Mouse (Mus musculus): Measurements from ENCODE around the gene Cd46. TPM values are rescaled to one million over a fixed set of nuclear protein-coding genes. Genes with fewer than 3 reads are reported as not detected.

Cd46 gene
- polyA plus RNA-seq, 1 experiment = 0.14 TPM

DNA sequence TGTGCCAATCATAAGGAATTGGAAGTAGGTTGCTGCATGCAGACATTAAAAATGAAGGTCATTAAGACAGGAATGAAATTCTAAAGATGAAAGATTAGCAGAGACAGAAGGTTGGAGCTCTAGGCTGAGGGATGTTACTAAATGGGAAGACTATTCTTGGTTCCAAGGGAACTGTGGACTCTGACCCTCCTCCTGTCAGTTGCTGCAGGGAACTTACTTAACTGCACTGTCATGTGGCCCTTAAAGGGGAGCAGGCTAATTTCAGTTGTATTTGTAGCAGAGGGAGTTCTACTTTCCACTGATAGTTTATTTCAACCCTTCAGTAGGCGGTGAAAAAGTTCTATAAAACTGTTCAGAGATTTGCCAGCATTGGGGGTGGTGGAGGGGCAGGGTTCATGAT, 54.1 kb downstream of the Cd46 start:
- no peaks in the 10 kb centered on the region for H3K27me3 ChIP-seq (ENCODE audit: control insufficient read depth, insufficient read depth, low read length)
- no peak overlapping the region for H3K4me3 ChIP-seq (ENCODE audit: low read depth, low read length)
- WGBS = 54% methylated on average over 1 of the region's 1 CpGs
- H3K36me3 ChIP-seq (ENCODE audit: control insufficient read depth, insufficient read depth, low read length) = peaks cover 23% of the 10 kb centered on the region
- no peak for TF ChIP-seq POLR2A (IDR thresholded peaks at IDR 0.05; ENCODE audit: low read depth, low read length)
- no peak for TF ChIP-seq CTCF (IDR thresholded peaks at IDR 0.05; ENCODE audit: extremely low read depth, insufficient read length, insufficient replicate concordance, low read depth, low read length)
- H3K4me1 ChIP-seq (ENCODE audit: control insufficient read depth, insufficient read depth, insufficient read length, low read length) = peaks cover 5% of the 10 kb centered on the region; the same call in 1 of the 2 replicates
- H3K27ac ChIP-seq (ENCODE audit: insufficient read depth, low read depth, low read length) = no peak overlapping the region

DNA sequence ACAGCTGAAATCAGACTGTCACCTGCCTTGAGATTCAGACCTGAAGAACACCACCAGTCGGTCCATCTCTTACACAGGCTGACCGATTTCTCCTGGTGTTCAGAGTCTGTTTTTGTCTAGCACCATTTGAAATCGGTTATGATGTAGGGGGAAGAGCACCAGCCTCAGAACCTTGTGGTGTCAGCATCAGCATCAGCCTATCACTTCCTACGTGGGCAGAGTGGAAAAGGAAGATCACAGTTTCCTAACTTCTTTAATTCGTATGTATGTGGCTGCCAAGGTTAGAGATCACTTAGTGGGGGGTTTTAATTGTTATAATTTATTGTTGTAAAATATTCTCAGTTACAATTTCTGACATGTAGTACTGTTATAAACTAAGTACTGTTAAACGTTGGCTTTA, 54.6 kb downstream of the Cd46 start:
- TF ChIP-seq CTCF (IDR thresholded peaks at IDR 0.05; ENCODE audit: extremely low read depth, insufficient read length, insufficient replicate concordance, low read depth, low read length) (no peak), POLR2A (IDR thresholded peaks at IDR 0.05; ENCODE audit: low read depth, low read length) (no peak)
- WGBS = 80% methylated on average over 6 of the region's 6 CpGs
- Histone ChIP-seq H3K27me3 (ENCODE audit: control insufficient read depth, insufficient read depth, low read length) (no peaks in the 10 kb centered on the region), H3K4me3 (ENCODE audit: low read depth, low read length) (no peak overlapping the region), H3K36me3 (ENCODE audit: control insufficient read depth, insufficient read depth, low read length) (peaks cover 25% of the 10 kb centered on the region), H3K4me1 (ENCODE audit: control insufficient read depth, insufficient read depth, insufficient read length, low read length) (peaks cover 5% of the 10 kb centered on the region; the same call in 1 of the 2 replicates), H3K27ac (ENCODE audit: insufficient read depth, low read depth, low read length) (no peak overlapping the region)

DNA sequence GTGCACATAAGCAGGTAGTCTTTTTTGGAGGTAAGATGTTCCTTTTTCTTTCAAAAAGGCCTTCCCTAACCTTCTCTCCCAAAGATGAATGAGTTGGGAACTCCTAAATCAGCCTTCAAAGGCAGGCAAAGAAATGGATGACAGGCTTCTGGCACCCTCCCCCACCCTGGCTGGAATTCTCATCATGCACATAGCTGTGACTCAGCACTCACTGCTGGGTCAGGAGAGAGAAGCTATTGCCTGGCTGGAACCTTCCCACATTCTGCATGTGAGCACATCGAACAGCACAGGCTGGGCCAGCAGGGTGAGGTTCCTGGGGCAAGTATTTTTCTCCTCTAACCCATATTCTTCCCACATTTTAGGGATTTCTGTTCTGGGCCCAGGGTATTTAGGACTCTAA, 58.1 kb downstream of the Cd46 start:
- no peak overlapping the region for H3K4me3 ChIP-seq (ENCODE audit: low read depth, low read length)
- peaks cover 41% of the 10 kb centered on the region for H3K36me3 ChIP-seq (ENCODE audit: control insufficient read depth, insufficient read depth, low read length)
- TF ChIP-seq POLR2A (IDR thresholded peaks at IDR 0.05; ENCODE audit: low read depth, low read length) (no peak), CTCF (IDR thresholded peaks at IDR 0.05; ENCODE audit: extremely low read depth, insufficient read length, insufficient replicate concordance, low read depth, low read length) (no peak)
- WGBS = 75% methylated on average over 1 of the region's 1 CpGs
- no peaks in the 10 kb centered on the region for H3K27me3 ChIP-seq (ENCODE audit: control insufficient read depth, insufficient read depth, low read length)
- no peak overlapping the region for H3K27ac ChIP-seq (ENCODE audit: insufficient read depth, low read depth, low read length)
- peaks cover 6% of the 10 kb centered on the region; the same call in 1 of the 2 replicates for H3K4me1 ChIP-seq (ENCODE audit: control insufficient read depth, insufficient read depth, insufficient read length, low read length)

DNA sequence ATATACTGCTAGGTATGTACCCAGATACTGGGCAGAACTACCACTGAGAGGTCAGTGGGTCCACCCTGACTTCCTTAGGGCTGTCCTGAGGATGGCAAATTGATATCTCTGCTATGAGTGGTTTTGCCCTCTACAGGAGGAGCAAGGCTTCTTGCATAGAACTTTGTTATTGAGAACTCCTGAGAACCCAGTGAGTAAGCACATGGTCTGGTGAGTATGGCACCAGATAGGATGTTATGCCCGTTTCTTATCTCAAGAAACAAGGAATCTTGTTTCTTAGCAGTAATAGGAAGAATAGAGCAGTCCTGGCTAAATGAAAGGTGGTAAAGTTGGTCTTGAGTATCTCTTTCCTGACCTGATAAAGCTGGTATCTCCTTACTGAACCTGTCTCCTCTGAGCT, 59.3 kb downstream of the Cd46 start:
- TF ChIP-seq CTCF (IDR thresholded peaks at IDR 0.05; ENCODE audit: extremely low read depth, insufficient read length, insufficient replicate concordance, low read depth, low read length) (no peak), POLR2A (IDR thresholded peaks at IDR 0.05; ENCODE audit: low read depth, low read length) (no peak)
- H3K4me1 ChIP-seq (ENCODE audit: control insufficient read depth, insufficient read depth, insufficient read length, low read length) = peaks cover 6% of the 10 kb centered on the region; the same call in 1 of the 2 replicates
- H3K4me3 ChIP-seq (ENCODE audit: low read depth, low read length) = no peak overlapping the region
- H3K27ac ChIP-seq (ENCODE audit: insufficient read depth, low read depth, low read length) = no peak overlapping the region
- H3K36me3 ChIP-seq (ENCODE audit: control insufficient read depth, insufficient read depth, low read length) = peaks cover 45% of the 10 kb centered on the region
- H3K27me3 ChIP-seq (ENCODE audit: control insufficient read depth, insufficient read depth, low read length) = no peaks in the 10 kb centered on the region
- 69% methylated on average over 1 of the region's 1 CpGs for WGBS

DNA sequence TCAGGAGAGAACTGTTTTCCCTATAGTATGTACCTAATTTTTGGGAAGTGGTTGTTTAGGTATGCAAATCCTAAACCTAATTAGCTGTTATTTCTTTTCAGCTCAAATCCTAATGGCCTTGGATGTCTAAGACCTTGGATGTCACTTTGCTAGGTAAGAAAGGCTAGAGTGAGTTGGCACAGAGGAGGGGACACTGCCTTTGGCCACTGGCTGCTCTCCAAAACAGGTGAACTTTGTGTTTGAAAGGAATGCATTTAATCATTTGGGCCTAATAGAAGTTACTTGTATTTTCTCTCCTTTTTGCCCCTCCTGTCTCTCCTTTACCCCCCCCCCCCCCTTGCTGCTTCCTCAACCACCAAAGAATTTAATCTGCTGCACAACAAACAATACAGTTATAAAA, 60.3 kb downstream of the Cd46 start:
- Histone ChIP-seq H3K36me3 (ENCODE audit: control insufficient read depth, insufficient read depth, low read length) (peaks cover 41% of the 10 kb centered on the region), H3K27me3 (ENCODE audit: control insufficient read depth, insufficient read depth, low read length) (no peaks in the 10 kb centered on the region)

DNA sequence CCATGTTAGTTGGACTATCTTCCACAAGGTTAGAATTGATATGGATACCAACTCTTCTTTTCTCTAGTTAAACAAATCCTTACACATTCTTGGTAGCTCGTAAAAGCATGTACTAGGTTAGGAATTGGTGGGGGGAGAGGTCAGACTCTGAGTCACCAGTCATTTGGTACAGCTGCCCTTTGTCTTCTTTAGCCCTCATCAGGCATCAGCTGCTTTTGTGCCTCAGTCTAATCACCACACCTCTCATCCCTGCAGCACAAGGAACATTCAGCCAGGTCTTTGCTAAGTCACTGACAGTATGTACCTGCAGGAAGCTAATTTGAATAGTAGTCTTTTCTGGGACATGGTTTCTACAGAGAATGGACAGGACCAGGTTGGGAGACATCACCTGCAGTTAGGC, 64.5 kb downstream of the Cd46 start:
- peaks cover 47% of the 10 kb centered on the region for H3K36me3 ChIP-seq (ENCODE audit: control insufficient read depth, insufficient read depth, low read length)
- H3K27ac ChIP-seq (ENCODE audit: insufficient read depth, low read depth, low read length) = no peak overlapping the region
- WGBS = 38% methylated on average over 1 of the region's 1 CpGs
- no peaks in the 10 kb centered on the region for H3K27me3 ChIP-seq (ENCODE audit: control insufficient read depth, insufficient read depth, low read length)
- 0 out of 2 replicates have a peak, but pooled peaks cover 2% of the 10 kb centered on the region for H3K4me1 ChIP-seq (ENCODE audit: control insufficient read depth, insufficient read depth, insufficient read length, low read length)
- TF ChIP-seq POLR2A (IDR thresholded peaks at IDR 0.05; ENCODE audit: low read depth, low read length) = no peak
- no peak overlapping the region for H3K4me3 ChIP-seq (ENCODE audit: low read depth, low read length)

More for the DNA sequence above, 60.3 kb downstream of the Cd46 start:
- Histone ChIP-seq H3K27ac (ENCODE audit: insufficient read depth, low read depth, low read length) (no peak overlapping the region), H3K4me1 (ENCODE audit: control insufficient read depth, insufficient read depth, insufficient read length, low read length) (peaks cover 6% of the 10 kb centered on the region; the same call in 1 of the 2 replicates), H3K4me3 (ENCODE audit: low read depth, low read length) (no peak overlapping the region)
- TF ChIP-seq POLR2A (IDR thresholded peaks at IDR 0.05; ENCODE audit: low read depth, low read length) = no peak
- no peak for TF ChIP-seq CTCF (IDR thresholded peaks at IDR 0.05; ENCODE audit: extremely low read depth, insufficient read length, insufficient replicate concordance, low read depth, low read length)

DNA sequence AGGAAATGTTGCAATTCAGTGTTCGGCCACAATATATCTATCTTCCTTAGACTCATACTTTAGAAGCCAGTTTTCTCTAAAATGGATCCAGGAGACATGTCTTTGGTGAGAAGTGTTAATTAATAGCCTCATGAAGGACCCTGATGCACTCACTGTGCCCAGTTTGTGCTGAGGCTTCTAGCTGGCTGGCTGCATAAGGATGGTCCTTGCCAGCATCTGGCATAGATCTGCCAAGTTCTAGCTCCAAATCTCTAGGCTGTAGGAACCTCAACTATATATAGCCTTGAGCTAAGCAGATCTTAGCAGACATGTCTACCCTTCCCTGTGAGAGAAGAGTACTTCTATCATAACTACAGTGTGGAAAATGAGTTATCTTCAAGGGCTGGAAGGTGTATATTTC, 68.2 kb downstream of the Cd46 start:
- 86% methylated on average over 1 of the region's 1 CpGs for WGBS
- H3K36me3 ChIP-seq (ENCODE audit: control insufficient read depth, insufficient read depth, low read length) = peaks cover 35% of the 10 kb centered on the region

More for the DNA sequence above, 68.2 kb downstream of the Cd46 start:
- no peak overlapping the region for H3K27ac ChIP-seq (ENCODE audit: insufficient read depth, low read depth, low read length)
- H3K4me1 ChIP-seq (ENCODE audit: control insufficient read depth, insufficient read depth, insufficient read length, low read length) = no peaks in the 10 kb centered on the region; the same call in 1 of the 2 replicates
- no peak overlapping the region for H3K4me3 ChIP-seq (ENCODE audit: low read depth, low read length)
- no peak for TF ChIP-seq CTCF (IDR thresholded peaks at IDR 0.05; ENCODE audit: extremely low read depth, insufficient read length, insufficient replicate concordance, low read depth, low read length)
- no peak for TF ChIP-seq POLR2A (IDR thresholded peaks at IDR 0.05; ENCODE audit: low read depth, low read length)
- no peaks in the 10 kb centered on the region for H3K27me3 ChIP-seq (ENCODE audit: control insufficient read depth, insufficient read depth, low read length)
